Mouse (Mus musculus): Measurements from ENCODE around the gene Pnkd. TPM values are rescaled to one million over a fixed set of nuclear protein-coding genes. Genes with fewer than 3 reads are reported as not detected.
"Not testable (repeated sequence)": the region's sequence is repeated elsewhere in the genome, so short reads cannot be mapped to it uniquely, and the experiment has no call there.

Gene Pnkd
- polyA plus RNA-seq, 1 experiment from 2014 or later = 139 TPM

- Histone ChIP-seq H3K9ac (no peak overlapping the region), H3K4me1 (0 out of 2 replicates have a peak, but pooled peaks cover 3% of the 10 kb centered on the region), H3K27me3 (no peaks in the 10 kb centered on the region), H3K4me3 (replicated peaks) (no peak overlapping the region), H3K36me3 (no peaks in the 10 kb centered on the region), H3K27ac (no peak overlapping the region), H3K9me3 (replicated peaks) (no peaks in the 10 kb centered on the region), H3K4me2 (no peak overlapping the region)
- no peak for ATAC-seq (replicated peaks; ENCODE audit: low FRiP score)
- 69% methylated on average over 4 of the region's 4 CpGs for WGBS
These were observed 31.5 kb downstream of the Pnkd start for GRCm38 (mm10) chr1:74316114-74316827.

GRCm38 (mm10) chr1:74318711-74319110 is 34.0 kb downstream of the Pnkd start:
- ATAC-seq (replicated peaks; ENCODE audit: low FRiP score) = no peak
- Histone ChIP-seq H3K9ac (no peak overlapping the region), H3K4me2 (no peak overlapping the region), H3K9me3 (replicated peaks) (no peaks in the 10 kb centered on the region), H3K36me3 (no peaks in the 10 kb centered on the region), H3K4me1 (no peaks in the 10 kb centered on the region), H3K27me3 (no peaks in the 10 kb centered on the region), H3K27ac (no peak overlapping the region), H3K4me3 (replicated peaks) (no peak overlapping the region)
- WGBS = 86% methylated on average over 3 of the region's 3 CpGs

DNA sequence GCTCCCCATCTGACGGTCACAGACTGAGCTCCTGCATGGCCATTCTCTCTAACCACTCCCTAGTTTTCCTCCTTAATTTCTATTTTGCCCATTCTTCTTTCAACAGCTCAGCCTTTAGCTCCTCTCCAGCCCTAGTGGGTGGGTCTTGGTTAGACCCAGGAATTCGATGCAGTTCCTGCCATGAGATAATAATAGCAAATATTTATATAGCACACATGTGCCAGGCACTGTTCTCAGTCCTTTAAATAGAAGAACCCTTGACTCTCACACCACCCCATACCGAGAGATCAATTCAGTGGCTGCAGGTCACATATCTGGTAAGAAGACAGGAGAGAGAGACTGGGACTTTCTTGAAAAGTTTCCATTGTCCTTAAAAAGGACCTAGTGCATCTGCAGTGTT is 36.7 kb downstream of the Pnkd start:
- Histone ChIP-seq H3K9ac (no peak overlapping the region), H3K27ac (no peak overlapping the region), H3K27me3 (no peaks in the 10 kb centered on the region), H3K4me2 (no peak overlapping the region), H3K36me3 (no peaks in the 10 kb centered on the region), H3K4me3 (replicated peaks) (no peak overlapping the region), H3K9me3 (replicated peaks) (no peaks in the 10 kb centered on the region), H3K4me1 (no peaks in the 10 kb centered on the region)
- 84% methylated on average over 3 of the region's 3 CpGs for WGBS
- ATAC-seq (replicated peaks; ENCODE audit: low FRiP score) = no peak

- 76% methylated on average over 2 of the region's 2 CpGs for WGBS
- not testable (repeated sequence) for ATAC-seq (replicated peaks; ENCODE audit: low FRiP score); H3K9ac ChIP-seq; H3K9me3 ChIP-seq (replicated peaks); H3K27ac ChIP-seq; H3K36me3 ChIP-seq; H3K4me3 ChIP-seq (replicated peaks); H3K27me3 ChIP-seq; H3K4me2 ChIP-seq
- peaks cover 25% of the 10 kb centered on the region for H3K4me1 ChIP-seq
These were observed 42.2 kb downstream of the Pnkd start for GRCm38 (mm10) chr1:74326916-74327315.

- Histone ChIP-seq H3K36me3 (no peaks in the 10 kb centered on the region; the same call in 1 of the 2 replicates), H3K9ac (no peak overlapping the region), H3K4me1 (peaks cover 50% of the 10 kb centered on the region), H3K9me3 (replicated peaks) (no peaks in the 10 kb centered on the region), H3K27ac (peak overlapping the region; percentile 86), H3K27me3 (no peaks in the 10 kb centered on the region), H3K4me3 (replicated peaks) (no peak overlapping the region), H3K4me2 (no peak overlapping the region)
- ATAC-seq (replicated peaks; ENCODE audit: low FRiP score) = no peak
- WGBS = 76% methylated on average over 7 of the region's 7 CpGs
These were observed 45.2 kb downstream of the Pnkd start for GRCm38 (mm10) chr1:74329899-74330431.

GRCm38 (mm10) chr1:74331046-74331681 is 46.4 kb downstream of the Pnkd start:
- no peak for ATAC-seq (replicated peaks; ENCODE audit: low FRiP score)
- Histone ChIP-seq H3K27ac (peak overlapping the region; percentile 86), H3K9me3 (replicated peaks) (no peaks in the 10 kb centered on the region), H3K4me3 (replicated peaks) (no peak overlapping the region), H3K4me2 (no peak overlapping the region), H3K9ac (no peak overlapping the region), H3K36me3 (no peaks in the 10 kb centered on the region; the same call in 1 of the 2 replicates), H3K4me1 (peaks cover 56% of the 10 kb centered on the region), H3K27me3 (no peaks in the 10 kb centered on the region)
- WGBS = 55% methylated on average over 4 of the region's 4 CpGs

- Histone ChIP-seq H3K9ac (peak overlapping the region; percentile 61), H3K9me3 (replicated peaks) (no peaks in the 10 kb centered on the region), H3K4me2 (peak overlapping the region; percentile 91), H3K36me3 (no peaks in the 10 kb centered on the region; the same call in 1 of the 2 replicates), H3K4me1 (peaks cover 56% of the 10 kb centered on the region), H3K4me3 (replicated peaks) (peak overlapping the region; percentile 53), H3K27ac (peak overlapping the region; percentile 86), H3K27me3 (no peaks in the 10 kb centered on the region)
- 0% methylated on average over 35 of the region's 36 CpGs for WGBS
- ATAC-seq (replicated peaks; ENCODE audit: low FRiP score) = peak; percentile 97
These were observed 47.6 kb downstream of the Pnkd start for GRCm38 (mm10) chr1:74332241-74332763.

DNA sequence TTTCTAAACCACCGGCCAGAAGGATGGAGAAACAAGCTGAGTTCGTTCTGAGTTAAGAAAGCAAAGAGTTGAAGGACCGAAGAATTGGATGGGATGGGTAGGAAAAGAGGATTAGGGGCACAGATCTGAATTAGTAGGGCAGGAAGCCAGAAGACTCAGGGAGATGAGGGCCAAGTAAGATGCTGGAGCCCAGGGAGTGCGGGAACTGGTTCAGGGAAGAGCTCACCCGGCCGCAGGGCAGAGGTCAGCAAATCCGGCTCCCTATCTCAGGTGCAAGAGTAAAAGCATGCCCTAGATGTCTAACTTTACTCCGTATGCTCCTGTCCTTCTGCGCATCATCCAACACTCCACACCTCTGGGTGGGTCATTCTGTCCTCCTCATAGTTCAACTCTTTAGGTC is 48.2 kb downstream of the Pnkd start:
- Histone ChIP-seq H3K4me2 (peak overlapping the region; percentile 91), H3K27ac (peak overlapping the region; percentile 86), H3K9me3 (replicated peaks) (no peaks in the 10 kb centered on the region), H3K4me3 (replicated peaks) (peak overlapping the region; percentile 53), H3K27me3 (no peaks in the 10 kb centered on the region), H3K36me3 (no peaks in the 10 kb centered on the region; the same call in 1 of the 2 replicates), H3K9ac (peak overlapping the region; percentile 61), H3K4me1 (peaks cover 56% of the 10 kb centered on the region)
- WGBS = 5% methylated on average over 9 of the region's 9 CpGs
- ATAC-seq (replicated peaks; ENCODE audit: low FRiP score) = no peak

DNA sequence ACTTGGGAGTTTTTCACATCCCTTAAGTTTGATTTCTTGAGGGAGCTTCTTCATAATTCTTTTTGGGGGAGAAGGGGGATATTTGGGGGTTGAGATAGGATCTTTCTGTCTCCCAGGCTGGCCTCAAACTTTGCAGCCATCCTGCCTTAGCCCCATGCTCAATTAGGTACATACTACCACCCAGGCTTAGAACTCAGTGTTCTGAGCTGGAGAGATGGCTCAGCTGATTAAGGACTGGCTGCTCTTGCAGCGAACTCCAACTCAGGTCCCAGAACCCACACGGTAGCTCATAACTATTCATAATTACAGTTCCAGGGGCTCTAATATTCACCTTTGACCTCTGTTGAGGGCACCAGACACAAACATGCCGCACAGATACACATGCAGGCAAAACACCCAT is 49.9 kb downstream of the Pnkd start:
- H3K4me2 ChIP-seq = no peak overlapping the region
- no peak overlapping the region for H3K27ac ChIP-seq
- ATAC-seq (replicated peaks; ENCODE audit: low FRiP score) = no peak
- H3K4me3 ChIP-seq (replicated peaks) = no peak overlapping the region
- H3K9ac ChIP-seq = no peak overlapping the region
- no peaks in the 10 kb centered on the region for H3K9me3 ChIP-seq (replicated peaks)
- H3K36me3 ChIP-seq = no peaks in the 10 kb centered on the region
- H3K27me3 ChIP-seq = no peaks in the 10 kb centered on the region
- WGBS = 79% methylated on average over 3 of the region's 3 CpGs
- peaks cover 54% of the 10 kb centered on the region for H3K4me1 ChIP-seq

GRCm38 (mm10) chr1:74335033-74335432 is 50.3 kb downstream of the Pnkd start:
- no peaks in the 10 kb centered on the region for H3K9me3 ChIP-seq (replicated peaks)
- peaks cover 54% of the 10 kb centered on the region for H3K4me1 ChIP-seq
- H3K27ac ChIP-seq = no peak overlapping the region
- H3K9ac ChIP-seq = no peak overlapping the region
- H3K4me2 ChIP-seq = no peak overlapping the region
- no peak for ATAC-seq (replicated peaks; ENCODE audit: low FRiP score)
- 65% methylated on average over 4 of the region's 4 CpGs for WGBS
- no peaks in the 10 kb centered on the region for H3K36me3 ChIP-seq
- H3K27me3 ChIP-seq = no peaks in the 10 kb centered on the region
- no peak overlapping the region for H3K4me3 ChIP-seq (replicated peaks)

- ATAC-seq (replicated peaks; ENCODE audit: low FRiP score) = no peak
- Histone ChIP-seq H3K4me1 (peaks cover 50% of the 10 kb centered on the region), H3K27ac (no peak overlapping the region), H3K9ac (no peak overlapping the region), H3K9me3 (replicated peaks) (no peaks in the 10 kb centered on the region), H3K27me3 (no peaks in the 10 kb centered on the region), H3K4me3 (replicated peaks) (no peak overlapping the region), H3K36me3 (no peaks in the 10 kb centered on the region), H3K4me2 (no peak overlapping the region)
- 76% methylated on average over 6 of the region's 6 CpGs for WGBS
These were observed 50.9 kb downstream of the Pnkd start for GRCm38 (mm10) chr1:74335436-74336170.
